Mouse (Mus musculus): ENCODE measurements at regions not wholly inside any gene's neighbourhood (a gene's known extent, or its start where the extent isn't known, plus 50 kb on each side); places are given as distances from the start of the nearest gene placed in this dataset.

- DNase-seq (ENCODE audit: low spot score in 2 of 2) = no peak
Observed at GRCm38 (mm10) chr7:93646658-93647057, 567.0 kb downstream of the Fam181b start.

GRCm38 (mm10) chr7:93665805-93666204, 586.1 kb downstream of the Fam181b start:
- DNase-seq (ENCODE audit: low spot score in 2 of 2) = no peak

- peak; percentile 17 to 29 for DNase-seq (ENCODE audit: low spot score in 2 of 2)
Observed at GRCm38 (mm10) chr7:93671827-93672226, 592.2 kb downstream of the Fam181b start.

- no peak for DNase-seq (ENCODE audit: low spot score in 2 of 2)
Observed at GRCm38 (mm10) chr7:93672496-93672895, 592.8 kb downstream of the Fam181b start.
